Mouse (Mus musculus): ENCODE results near the gene Ybx3. TPM values are rescaled to one million over a fixed set of nuclear protein-coding genes. Genes with fewer than 3 reads are reported as not detected.
A peak's percentile ranks its signal among the peaks of the same experiment; 100 is the strongest.

Gene Ybx3
- polyA plus RNA-seq, 1 experiment, result 48.2 TPM

GRCm38 (mm10) chr6:131402606-131403005 is 14.3 kb upstream of the Ybx3 start:
- no peaks in the 10 kb centered on the region for H3K27me3 ChIP-seq (ENCODE audit: control insufficient read depth, insufficient read depth, low read length)
- no peak overlapping the region for H3K27ac ChIP-seq (ENCODE audit: control insufficient read depth, insufficient read depth, low read length)
- H3K4me3 ChIP-seq (ENCODE audit: control insufficient read depth, insufficient read depth, low read length), result no peak overlapping the region
- TF ChIP-seq CTCF (IDR thresholded peaks at IDR 0.05; ENCODE audit: borderline replicate concordance, control insufficient read depth, extremely low read depth, insufficient read depth, low read length, poor library complexity) (no peak), POLR2A (IDR thresholded peaks at IDR 0.05; ENCODE audit: control insufficient read depth, extremely low read depth, insufficient read depth, low read length, poor library complexity) (no peak)
- H3K36me3 ChIP-seq (ENCODE audit: control insufficient read depth, insufficient read depth, low read length), result no peaks in the 10 kb centered on the region
- no peak for DNase-seq
- H3K4me1 ChIP-seq (replicated peaks; ENCODE audit: control insufficient read depth, insufficient read depth, low read length), result no peaks in the 10 kb centered on the region

GRCm38 (mm10) chr6:131401259-131401658 is 13.0 kb upstream of the Ybx3 start:
- H3K4me3 ChIP-seq (ENCODE audit: control insufficient read depth, insufficient read depth, low read length), result no peak overlapping the region
- DNase-seq, result no peak
- no peaks in the 10 kb centered on the region for H3K36me3 ChIP-seq (ENCODE audit: control insufficient read depth, insufficient read depth, low read length)
- 94% methylated on average over 2 of the region's 2 CpGs for WGBS
- H3K27me3 ChIP-seq (ENCODE audit: control insufficient read depth, insufficient read depth, low read length), result no peaks in the 10 kb centered on the region
- H3K27ac ChIP-seq (ENCODE audit: control insufficient read depth, insufficient read depth, low read length), result no peak overlapping the region
- TF ChIP-seq POLR2A (IDR thresholded peaks at IDR 0.05; ENCODE audit: control insufficient read depth, extremely low read depth, insufficient read depth, low read length, poor library complexity), result no peak
- TF ChIP-seq CTCF (IDR thresholded peaks at IDR 0.05; ENCODE audit: borderline replicate concordance, control insufficient read depth, extremely low read depth, insufficient read depth, low read length, poor library complexity), result no peak
- no peaks in the 10 kb centered on the region for H3K4me1 ChIP-seq (replicated peaks; ENCODE audit: control insufficient read depth, insufficient read depth, low read length)

- no peaks in the 10 kb centered on the region for H3K27me3 ChIP-seq (ENCODE audit: control insufficient read depth, insufficient read depth, low read length)
- no peak overlapping the region for H3K4me3 ChIP-seq (ENCODE audit: control insufficient read depth, insufficient read depth, low read length)
- TF ChIP-seq POLR2A (IDR thresholded peaks at IDR 0.05; ENCODE audit: control insufficient read depth, extremely low read depth, insufficient read depth, low read length, poor library complexity) (no peak), CTCF (IDR thresholded peaks at IDR 0.05; ENCODE audit: borderline replicate concordance, control insufficient read depth, extremely low read depth, insufficient read depth, low read length, poor library complexity) (no peak)
- H3K4me1 ChIP-seq (replicated peaks; ENCODE audit: control insufficient read depth, insufficient read depth, low read length), result no peaks in the 10 kb centered on the region
- no peak overlapping the region for H3K27ac ChIP-seq (ENCODE audit: control insufficient read depth, insufficient read depth, low read length)
- H3K36me3 ChIP-seq (ENCODE audit: control insufficient read depth, insufficient read depth, low read length), result no peaks in the 10 kb centered on the region
- DNase-seq, result no peak
- WGBS, result 89% methylated on average over 1 of the region's 1 CpGs
These were observed 8.4 kb upstream of the Ybx3 start for GRCm38 (mm10) chr6:131396650-131397049.

- no peak for DNase-seq
These were observed 5.8 kb upstream of the Ybx3 start for GRCm38 (mm10) chr6:131393873-131394660.

GRCm38 (mm10) chr6:131387221-131388039 is 846 bp downstream of the Ybx3 start:
- Histone ChIP-seq H3K27ac (ENCODE audit: control insufficient read depth, insufficient read depth, low read length) (no peak overlapping the region), H3K4me1 (replicated peaks; ENCODE audit: control insufficient read depth, insufficient read depth, low read length) (peaks cover 12% of the 10 kb centered on the region), H3K27me3 (ENCODE audit: control insufficient read depth, insufficient read depth, low read length) (no peaks in the 10 kb centered on the region), H3K4me3 (ENCODE audit: control insufficient read depth, insufficient read depth, low read length) (peak overlapping the region; percentile 85), H3K36me3 (ENCODE audit: control insufficient read depth, insufficient read depth, low read length) (no peaks in the 10 kb centered on the region)
- peak; percentile 24 for DNase-seq
- TF ChIP-seq POLR2A (IDR thresholded peaks at IDR 0.05; ENCODE audit: control insufficient read depth, extremely low read depth, insufficient read depth, low read length, poor library complexity), result no peak
- TF ChIP-seq CTCF (IDR thresholded peaks at IDR 0.05; ENCODE audit: borderline replicate concordance, control insufficient read depth, extremely low read depth, insufficient read depth, low read length, poor library complexity), result no peak
- WGBS, result under 1% methylated on average over 43 of the region's 43 CpGs

More at GRCm38 (mm10) chr6:131393873-131394660, 5.8 kb upstream of the Ybx3 start:
- H3K27me3 ChIP-seq (ENCODE audit: control insufficient read depth, insufficient read depth, low read length), result no peaks in the 10 kb centered on the region
- H3K4me1 ChIP-seq (replicated peaks; ENCODE audit: control insufficient read depth, insufficient read depth, low read length), result no peaks in the 10 kb centered on the region
- H3K4me3 ChIP-seq (ENCODE audit: control insufficient read depth, insufficient read depth, low read length), result no peak overlapping the region
- no peak for TF ChIP-seq CTCF (IDR thresholded peaks at IDR 0.05; ENCODE audit: borderline replicate concordance, control insufficient read depth, extremely low read depth, insufficient read depth, low read length, poor library complexity)
- no peak for TF ChIP-seq POLR2A (IDR thresholded peaks at IDR 0.05; ENCODE audit: control insufficient read depth, extremely low read depth, insufficient read depth, low read length, poor library complexity)
- no peak overlapping the region for H3K27ac ChIP-seq (ENCODE audit: control insufficient read depth, insufficient read depth, low read length)
- WGBS, result 92% methylated on average over 4 of the region's 4 CpGs
- no peaks in the 10 kb centered on the region for H3K36me3 ChIP-seq (ENCODE audit: control insufficient read depth, insufficient read depth, low read length)

GRCm38 (mm10) chr6:131386416-131387019 is 1.8 kb downstream of the Ybx3 start:
- Histone ChIP-seq H3K36me3 (ENCODE audit: control insufficient read depth, insufficient read depth, low read length) (no peaks in the 10 kb centered on the region), H3K4me1 (replicated peaks; ENCODE audit: control insufficient read depth, insufficient read depth, low read length) (peaks cover 12% of the 10 kb centered on the region), H3K4me3 (ENCODE audit: control insufficient read depth, insufficient read depth, low read length) (no peak overlapping the region), H3K27me3 (ENCODE audit: control insufficient read depth, insufficient read depth, low read length) (no peaks in the 10 kb centered on the region), H3K27ac (ENCODE audit: control insufficient read depth, insufficient read depth, low read length) (no peak overlapping the region)
- no peak for DNase-seq
- no peak for TF ChIP-seq POLR2A (IDR thresholded peaks at IDR 0.05; ENCODE audit: control insufficient read depth, extremely low read depth, insufficient read depth, low read length, poor library complexity)
- TF ChIP-seq CTCF (IDR thresholded peaks at IDR 0.05; ENCODE audit: borderline replicate concordance, control insufficient read depth, extremely low read depth, insufficient read depth, low read length, poor library complexity), result no peak
- 73% methylated on average over 9 of the region's 9 CpGs for WGBS

Measured in thymus, adult 2 months (tissue).